Mouse (Mus musculus) mature B cell (primary cell): Measurements from ENCODE around the gene Epb41l4b.

Experiments used
- in situ Hi-C: fragments of 300-500 bp; cut with MboI; formaldehyde crosslinking; loops from 2 replicates; pipeline ENCODE4 v1.14.3; 2019

Gene Epb41l4b

GRCm38 (mm10) chr4:57143026-57143937 lies at the start of gene Epb41l4b:
Gene Epb41l4b (minus strand): TSS chr4:57143437.
- in situ Hi-C loops: no loop called here

- in situ Hi-C loops: no loop called here
Observed at GRCm38 (mm10) chr4:57191543-57192283, 48.5 kb upstream of the Epb41l4b start.

- in situ Hi-C loops: no loop called here
Observed at GRCm38 (mm10) chr4:57189881-57190280, 46.6 kb upstream of the Epb41l4b start.

- in situ Hi-C loops: no loop called here
Observed at GRCm38 (mm10) chr4:57186035-57186434, 42.8 kb upstream of the Epb41l4b start.

- in situ Hi-C loops: no loop called here
Observed at GRCm38 (mm10) chr4:57185462-57185861, 42.2 kb upstream of the Epb41l4b start.

GRCm38 (mm10) chr4:57183493-57183892 lies 40.3 kb upstream of the Epb41l4b start:
- in situ Hi-C loops: no loop called here

GRCm38 (mm10) chr4:57181538-57181937 lies 38.3 kb upstream of the Epb41l4b start:
- in situ Hi-C loops: no loop called here

- in situ Hi-C loops: no loop called here
Observed at GRCm38 (mm10) chr4:57178881-57179280, 35.6 kb upstream of the Epb41l4b start.

- in situ Hi-C loops: no loop called here
Observed at GRCm38 (mm10) chr4:57175329-57175728, 32.1 kb upstream of the Epb41l4b start.

- in situ Hi-C loops: no loop called here
Observed at GRCm38 (mm10) chr4:57172861-57173260, 29.6 kb upstream of the Epb41l4b start.

GRCm38 (mm10) chr4:57171817-57172216 lies 28.6 kb upstream of the Epb41l4b start:
- in situ Hi-C loops: no loop called here

GRCm38 (mm10) chr4:57168680-57169079 lies 25.4 kb upstream of the Epb41l4b start:
- in situ Hi-C loops: no loop called here

- in situ Hi-C loops: no loop called here
Observed at GRCm38 (mm10) chr4:57168277-57168676, 25.0 kb upstream of the Epb41l4b start.

GRCm38 (mm10) chr4:57166922-57167870 lies 24.0 kb upstream of the Epb41l4b start:
- in situ Hi-C loops: no loop called here

GRCm38 (mm10) chr4:57165654-57166053 lies 22.4 kb upstream of the Epb41l4b start:
- in situ Hi-C loops: no loop called here

- in situ Hi-C loops: no loop called here
Observed at GRCm38 (mm10) chr4:57164578-57165210, 21.5 kb upstream of the Epb41l4b start.

GRCm38 (mm10) chr4:57162789-57163722 lies 19.8 kb upstream of the Epb41l4b start:
- in situ Hi-C loops: no loop called here

GRCm38 (mm10) chr4:57160571-57160970 lies 17.3 kb upstream of the Epb41l4b start:
- in situ Hi-C loops: no loop called here

GRCm38 (mm10) chr4:57156549-57157169 lies 13.4 kb upstream of the Epb41l4b start:
- in situ Hi-C loops: no loop called here

GRCm38 (mm10) chr4:57153838-57154237 lies 10.6 kb upstream of the Epb41l4b start:
- in situ Hi-C loops: no loop called here
